Mouse (Mus musculus) midbrain, embryonic 10.5 days (tissue): Measurements from ENCODE around the gene Bcl2. TPM values are rescaled to one million over a fixed set of nuclear protein-coding genes. Genes with fewer than 3 reads are reported as not detected.

ENCODE experiments used
- DNase-seq: peaks from one replicate; pipeline ENCODE4 v3.0.0-alpha.2; 2017; ENCODE audit warnings: low spot score
- H3K27ac ChIP-seq: fragments of 300-500 bp; sonication (generic); replicated peaks from 2 replicates; pipeline ENCODE4 v1.5.1; 2016; ENCODE audit warnings: mild to moderate bottlenecking
- H3K27me3 ChIP-seq: fragments of 300-500 bp; sonication (generic); 2 replicates; pipeline ENCODE4 v1.6.1; 2016; ENCODE audit warnings: low read depth, mild to moderate bottlenecking; ENCODE audit not compliant: poor library complexity, severe bottlenecking
- H3K36me3 ChIP-seq: fragments of 300-500 bp; sonication (generic); 2 replicates; pipeline ENCODE4 v1.6.1; 2016; ENCODE audit warnings: mild to moderate bottlenecking, moderate library complexity
- H3K4me1 ChIP-seq: fragments of 300-500 bp; sonication (generic); 2 replicates; pipeline ENCODE4 v1.6.1; 2016
- H3K4me3 ChIP-seq: fragments of 300-500 bp; sonication (generic); 2 replicates; pipeline ENCODE4 v1.5.1; 2016; ENCODE audit warnings: mild to moderate bottlenecking, moderate library complexity
- H3K9me3 ChIP-seq: fragments of 300-500 bp; sonication (generic); replicated peaks from 2 replicates; pipeline ENCODE4 v1.6.1; 2016; ENCODE audit warnings: mild to moderate bottlenecking
- WGBS: fragments of 180-500 bp; shearing (Covaris S2); methylation state at CpG from one replicate; pipeline ENCODE4 v1.1.7; 2016; 5-methylcytosine and 5-hydroxymethylcytosine counted together
- polyA plus RNA-seq: library from polyadenylated mRNA; unstranded; fragments of >200 nt; fragmentation: Nextera tagmentation; extraction: Ambion mirVana; gene quantifications from 2 replicates; pipeline ENCODE4 v1.2.1, GENCODE M21; 2016

Gene Bcl2
- polyA plus RNA-seq, 1 experiment from 2014 or later: 8.9 TPM

- Histone ChIP-seq H3K27ac (peak overlapping the region; percentile 33; the same call in 1 of the 2 replicates), H3K9me3 (no peaks in the 10 kb centered on the region), H3K4me3 (no peak overlapping the region), H3K27me3 (no peaks in the 10 kb centered on the region), H3K36me3 (no peaks in the 10 kb centered on the region), H3K4me1 (peaks cover 13% of the 10 kb centered on the region)
- no peak for DNase-seq
- WGBS: 67% methylated on average over 6 of the region's 6 CpGs
Observed at GRCm38 (mm10) chr1:106602941-106603340, 111.1 kb downstream of the Bcl2 start.

GRCm38 (mm10) chr1:106602536-106602935 lies 111.5 kb downstream of the Bcl2 start:
- Histone ChIP-seq H3K4me1 (peaks cover 13% of the 10 kb centered on the region), H3K9me3 (no peaks in the 10 kb centered on the region), H3K36me3 (no peaks in the 10 kb centered on the region), H3K4me3 (no peak overlapping the region), H3K27ac (0 out of 2 replicates have a peak overlapping the region, but pooled peaks have one; percentile 33), H3K27me3 (no peaks in the 10 kb centered on the region)
- no peak for DNase-seq
- 81% methylated on average over 5 of the region's 5 CpGs for WGBS

GRCm38 (mm10) chr1:106601247-106601646 lies 112.8 kb downstream of the Bcl2 start:
- no peak overlapping the region for H3K4me3 ChIP-seq
- no peak overlapping the region for H3K27ac ChIP-seq
- WGBS: 88% methylated on average over 4 of the region's 4 CpGs
- H3K27me3 ChIP-seq: no peaks in the 10 kb centered on the region
- H3K36me3 ChIP-seq: no peaks in the 10 kb centered on the region
- DNase-seq: no peak
- H3K4me1 ChIP-seq: peaks cover 13% of the 10 kb centered on the region
- H3K9me3 ChIP-seq: no peaks in the 10 kb centered on the region

GRCm38 (mm10) chr1:106600841-106601240 lies 113.2 kb downstream of the Bcl2 start:
- no peak overlapping the region for H3K27ac ChIP-seq
- no peaks in the 10 kb centered on the region for H3K27me3 ChIP-seq
- H3K36me3 ChIP-seq: no peaks in the 10 kb centered on the region
- H3K4me1 ChIP-seq: peaks cover 13% of the 10 kb centered on the region
- no peaks in the 10 kb centered on the region for H3K9me3 ChIP-seq
- H3K4me3 ChIP-seq: no peak overlapping the region
- WGBS: 87% methylated on average over 5 of the region's 5 CpGs
- no peak for DNase-seq

GRCm38 (mm10) chr1:106598292-106598583 lies 115.8 kb downstream of the Bcl2 start:
- Histone ChIP-seq H3K4me3 (no peak overlapping the region), H3K36me3 (no peaks in the 10 kb centered on the region), H3K27ac (no peak overlapping the region), H3K9me3 (no peaks in the 10 kb centered on the region), H3K27me3 (no peaks in the 10 kb centered on the region), H3K4me1 (peaks cover 7% of the 10 kb centered on the region)
- 98% methylated on average over 2 of the region's 2 CpGs for WGBS
- no peak for DNase-seq

- no peak for DNase-seq
- Histone ChIP-seq H3K27ac (no peak overlapping the region), H3K27me3 (no peaks in the 10 kb centered on the region), H3K9me3 (no peaks in the 10 kb centered on the region), H3K36me3 (no peaks in the 10 kb centered on the region), H3K4me3 (no peak overlapping the region), H3K4me1 (peaks cover 2% of the 10 kb centered on the region)
- WGBS: 88% methylated on average over 5 of the region's 5 CpGs
Observed at GRCm38 (mm10) chr1:106597575-106598291, 116.3 kb downstream of the Bcl2 start.

- no peaks in the 10 kb centered on the region for H3K27me3 ChIP-seq
- DNase-seq: no peak
- H3K9me3 ChIP-seq: no peaks in the 10 kb centered on the region
- H3K4me1 ChIP-seq: 0 out of 2 replicates have a peak, but pooled peaks cover 2% of the 10 kb centered on the region
- H3K27ac ChIP-seq: no peak overlapping the region
- WGBS: 100% methylated on average over 1 of the region's 1 CpGs
- H3K36me3 ChIP-seq: no peaks in the 10 kb centered on the region
- no peak overlapping the region for H3K4me3 ChIP-seq
Observed at GRCm38 (mm10) chr1:106596380-106596779, 117.7 kb downstream of the Bcl2 start.

GRCm38 (mm10) chr1:106595286-106595885 lies 118.7 kb downstream of the Bcl2 start:
- DNase-seq: no peak
- no peaks in the 10 kb centered on the region for H3K9me3 ChIP-seq
- no peaks in the 10 kb centered on the region for H3K36me3 ChIP-seq
- H3K27me3 ChIP-seq: no peaks in the 10 kb centered on the region
- no peak overlapping the region for H3K4me3 ChIP-seq
- WGBS: 93% methylated on average over 6 of the region's 6 CpGs
- peaks cover 8% of the 10 kb centered on the region; the same call in 1 of the 2 replicates for H3K4me1 ChIP-seq
- no peak overlapping the region for H3K27ac ChIP-seq

- Histone ChIP-seq H3K36me3 (no peaks in the 10 kb centered on the region), H3K9me3 (no peaks in the 10 kb centered on the region), H3K27me3 (no peaks in the 10 kb centered on the region), H3K27ac (0 out of 2 replicates have a peak overlapping the region, but pooled peaks have one; percentile 6), H3K4me1 (peaks cover 8% of the 10 kb centered on the region; the same call in 1 of the 2 replicates), H3K4me3 (no peak overlapping the region)
- 59% methylated on average over 2 of the region's 2 CpGs for WGBS
- DNase-seq: no peak
Observed at GRCm38 (mm10) chr1:106591180-106591774, 122.8 kb downstream of the Bcl2 start.

- Histone ChIP-seq H3K9me3 (no peaks in the 10 kb centered on the region), H3K4me3 (no peak overlapping the region), H3K36me3 (no peaks in the 10 kb centered on the region), H3K27ac (no peak overlapping the region), H3K27me3 (no peaks in the 10 kb centered on the region), H3K4me1 (peaks cover 24% of the 10 kb centered on the region)
- DNase-seq: no peak
- 90% methylated on average over 2 of the region's 2 CpGs for WGBS
Observed at GRCm38 (mm10) chr1:106589141-106589540, 124.9 kb downstream of the Bcl2 start.

- H3K36me3 ChIP-seq: no peaks in the 10 kb centered on the region
- no peak overlapping the region for H3K27ac ChIP-seq
- H3K4me1 ChIP-seq: peaks cover 36% of the 10 kb centered on the region
- no peaks in the 10 kb centered on the region for H3K27me3 ChIP-seq
- no peaks in the 10 kb centered on the region for H3K9me3 ChIP-seq
- WGBS: 83% methylated on average over 4 of the region's 4 CpGs
- H3K4me3 ChIP-seq: no peak overlapping the region
- no peak for DNase-seq
Observed at GRCm38 (mm10) chr1:106587866-106588470, 126.1 kb downstream of the Bcl2 start.

GRCm38 (mm10) chr1:106586761-106587160 lies 127.3 kb downstream of the Bcl2 start:
- no peak for DNase-seq
- peak overlapping the region; percentile 38; the same call in 1 of the 2 replicates for H3K27ac ChIP-seq
- no peaks in the 10 kb centered on the region for H3K9me3 ChIP-seq
- H3K36me3 ChIP-seq: no peaks in the 10 kb centered on the region
- 93% methylated on average over 6 of the region's 6 CpGs for WGBS
- H3K4me1 ChIP-seq: peaks cover 42% of the 10 kb centered on the region
- H3K27me3 ChIP-seq: no peaks in the 10 kb centered on the region
- no peak overlapping the region for H3K4me3 ChIP-seq

GRCm38 (mm10) chr1:106585349-106585748 lies 128.7 kb downstream of the Bcl2 start:
- no peaks in the 10 kb centered on the region for H3K9me3 ChIP-seq
- peak overlapping the region; percentile 81 for H3K27ac ChIP-seq
- no peaks in the 10 kb centered on the region for H3K27me3 ChIP-seq

More at GRCm38 (mm10) chr1:106585349-106585748, 128.7 kb downstream of the Bcl2 start:
- Histone ChIP-seq H3K4me3 (no peak overlapping the region), H3K36me3 (no peaks in the 10 kb centered on the region), H3K4me1 (peaks cover 35% of the 10 kb centered on the region)
- DNase-seq: no peak
